Mouse (Mus musculus) thymus, postnatal 10 days (tissue): ENCODE data around the gene Mta3.
A peak's percentile ranks its signal among the peaks of the same experiment; 100 is the strongest.

Source experiments
- DNase-seq, 2 experiments: peaks; one replicate each; pipeline ENCODE4 v3.0.0; 2021; ENCODE audit warnings: low spot score in 2 of 2

Gene Mta3

GRCm38 (mm10) chr17:83809197-83809829 lies 103.3 kb downstream of the Mta3 start:
- DNase-seq: no peak

- DNase-seq: no peak
Observed at GRCm38 (mm10) chr17:83810285-83810684, 104.3 kb downstream of the Mta3 start.

GRCm38 (mm10) chr17:83812200-83812944 lies 106.4 kb downstream of the Mta3 start:
- no peak for DNase-seq

GRCm38 (mm10) chr17:83813050-83813449 lies 107.1 kb downstream of the Mta3 start:
- no peak for DNase-seq

GRCm38 (mm10) chr17:83816996-83817395 lies 111.0 kb downstream of the Mta3 start:
- DNase-seq: no peak

GRCm38 (mm10) chr17:83819503-83819902 lies 113.5 kb downstream of the Mta3 start:
- no peak for DNase-seq

- DNase-seq: no peak
Observed at GRCm38 (mm10) chr17:83820701-83821100, 114.7 kb downstream of the Mta3 start.

GRCm38 (mm10) chr17:83821876-83822275 lies 115.9 kb downstream of the Mta3 start:
- DNase-seq: no peak

GRCm38 (mm10) chr17:83823835-83824234 lies 117.9 kb downstream of the Mta3 start:
- DNase-seq: peak; percentile 17 to 37

- no peak for DNase-seq
Observed at GRCm38 (mm10) chr17:83829356-83829755, 123.4 kb downstream of the Mta3 start.

- DNase-seq: no peak
Observed at GRCm38 (mm10) chr17:83830616-83831292, 124.8 kb downstream of the Mta3 start.

- DNase-seq: no peak
Observed at GRCm38 (mm10) chr17:83834120-83834519, 128.2 kb downstream of the Mta3 start.

GRCm38 (mm10) chr17:83836048-83836447 lies 130.1 kb downstream of the Mta3 start:
- DNase-seq: no peak

GRCm38 (mm10) chr17:83837659-83838190 lies 131.8 kb downstream of the Mta3 start:
- DNase-seq: no peak

- DNase-seq: no peak
Observed at GRCm38 (mm10) chr17:83839132-83839531, 133.2 kb downstream of the Mta3 start.

- DNase-seq: no peak
Observed at GRCm38 (mm10) chr17:83841011-83841410, 135.0 kb downstream of the Mta3 start.

- DNase-seq: no peak
Observed at GRCm38 (mm10) chr17:83843780-83844179, 137.8 kb downstream of the Mta3 start.

GRCm38 (mm10) chr17:83845538-83845937 lies 139.6 kb downstream of the Mta3 start:
- DNase-seq: no peak

GRCm38 (mm10) chr17:83846301-83847021 lies 140.5 kb downstream of the Mta3 start:
- no peak for DNase-seq

GRCm38 (mm10) chr17:83847100-83847499 lies 141.1 kb downstream of the Mta3 start:
- no peak for DNase-seq

GRCm38 (mm10) chr17:83847815-83848214 lies 141.9 kb downstream of the Mta3 start, which contains the start of gene Haao:
Gene Haao (minus strand): TSS chr17:83847963.
- DNase-seq: no peak

- DNase-seq: no peak
Observed at GRCm38 (mm10) chr17:83848482-83848881, 142.5 kb downstream of the Mta3 start.
